Mouse (Mus musculus) cerebellum, adult 9-10 months (tissue): ENCODE results near the gene Apobec3.

Source experiments
- DNase-seq: peaks from one replicate; pipeline ENCODE4 v3.0.0; 2022

Gene Apobec3

DNA sequence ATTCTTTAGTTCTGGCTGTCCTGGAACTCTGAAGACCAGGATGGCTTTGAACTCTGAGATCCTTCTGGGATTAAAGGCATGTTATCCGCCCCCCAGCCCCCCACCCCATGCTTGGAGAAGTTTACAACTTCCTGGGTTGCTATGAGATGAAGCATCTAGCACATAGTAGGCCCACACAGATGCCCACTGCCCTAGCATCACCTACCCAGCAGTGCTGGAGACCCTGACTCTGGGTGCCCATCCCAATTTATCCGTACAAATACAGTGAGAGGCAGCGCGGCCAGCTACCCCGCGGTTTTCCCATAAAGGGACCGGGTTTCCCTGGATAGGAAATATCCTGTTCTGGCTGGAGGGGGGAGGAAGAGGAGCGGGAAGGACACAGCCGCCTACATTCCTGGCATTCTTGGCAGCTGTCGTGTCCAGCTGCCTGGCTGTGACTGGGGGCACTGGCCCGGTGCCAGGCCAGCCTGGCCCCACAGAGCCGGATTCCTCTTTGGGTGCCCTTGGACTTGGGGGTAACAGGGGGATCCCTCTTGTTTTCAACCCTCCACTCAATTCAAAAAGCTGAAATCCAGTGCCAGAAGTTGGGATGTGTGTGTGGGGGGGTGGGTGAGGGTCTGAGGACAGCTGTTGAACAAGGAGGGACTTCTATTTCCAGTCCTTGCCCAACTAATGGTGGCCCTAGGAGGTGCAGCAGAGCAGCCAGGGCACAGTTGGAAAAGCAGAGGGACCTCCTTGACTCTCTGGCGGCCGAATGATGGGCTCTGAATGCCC is 60.5 kb downstream of the Apobec3 start:
- DNase-seq: no peak

DNA sequence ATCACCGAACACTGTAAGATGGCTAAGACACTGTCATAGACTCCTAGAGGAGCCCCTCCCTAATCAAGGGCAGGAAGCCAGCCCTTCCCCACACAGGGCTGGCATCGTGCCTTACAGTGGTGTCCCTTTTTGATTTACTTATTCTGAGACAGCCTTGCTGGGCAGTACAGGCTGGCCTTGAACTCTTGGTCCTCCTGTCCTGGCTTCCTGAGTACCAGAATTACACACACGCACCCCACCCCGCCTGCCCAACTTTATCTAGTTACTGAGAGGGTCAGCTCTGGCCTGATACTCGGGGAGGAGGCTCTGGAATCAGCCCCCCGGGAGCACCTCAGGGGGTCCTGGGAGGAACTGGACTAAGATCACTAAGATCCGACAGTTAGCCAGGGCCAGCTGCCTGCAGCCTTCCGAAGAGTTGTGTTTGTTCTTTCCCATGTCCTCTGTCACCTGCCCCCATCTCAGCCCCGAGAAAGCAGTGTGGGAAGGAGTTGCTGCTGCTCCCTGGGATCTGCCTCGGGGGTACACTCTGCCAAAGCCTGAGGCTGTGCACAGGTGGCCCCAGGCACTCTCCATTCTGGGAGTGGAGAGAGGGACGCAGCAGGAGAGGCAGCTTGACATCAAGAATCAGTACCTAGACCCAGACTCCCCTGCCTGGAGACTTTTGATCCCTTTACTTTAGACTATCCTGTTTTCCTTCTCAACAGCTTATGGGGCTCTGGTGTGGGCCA is 61.2 kb downstream of the Apobec3 start:
- DNase-seq: no peak

DNA sequence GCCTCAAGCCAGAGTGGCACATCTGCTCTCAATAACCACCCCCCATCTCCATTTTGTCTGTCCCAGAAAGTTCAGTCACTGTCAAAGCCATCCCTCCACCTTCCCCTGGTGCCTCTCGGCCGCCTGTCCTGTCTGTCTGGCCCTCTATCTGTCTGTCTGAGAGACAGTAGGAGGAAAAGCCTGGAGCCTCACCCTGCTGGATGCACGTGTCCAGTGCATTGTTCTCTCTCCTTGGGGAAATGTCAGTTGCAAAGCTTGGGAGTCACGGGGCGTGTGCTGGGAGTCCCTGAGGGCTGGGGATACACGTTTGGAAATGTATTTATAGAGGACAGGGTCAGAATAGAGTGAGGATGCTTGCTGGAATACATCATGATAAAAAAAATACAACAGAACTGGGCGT is 62.0 kb downstream of the Apobec3 start:
- no peak for DNase-seq

DNA sequence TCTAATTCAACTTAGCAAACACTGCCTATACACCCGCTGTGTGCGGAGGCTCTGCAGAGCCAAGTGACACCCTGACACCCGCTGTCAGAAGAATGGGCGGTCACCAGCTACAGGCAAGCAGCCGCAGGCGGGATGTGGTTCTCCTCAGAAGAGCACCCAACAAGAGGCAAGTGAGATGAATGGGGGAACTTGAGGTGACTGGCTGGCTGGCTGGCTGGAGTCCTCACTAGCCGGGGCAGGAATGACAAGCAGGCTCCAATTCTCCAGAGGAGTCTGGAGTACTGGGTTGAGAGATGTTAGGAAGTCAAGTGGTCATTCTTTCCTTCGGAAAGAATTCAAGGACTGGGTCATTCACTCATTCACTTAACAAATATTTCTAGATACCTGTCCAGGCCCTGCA is 65.1 kb downstream of the Apobec3 start:
- no peak for DNase-seq

DNA sequence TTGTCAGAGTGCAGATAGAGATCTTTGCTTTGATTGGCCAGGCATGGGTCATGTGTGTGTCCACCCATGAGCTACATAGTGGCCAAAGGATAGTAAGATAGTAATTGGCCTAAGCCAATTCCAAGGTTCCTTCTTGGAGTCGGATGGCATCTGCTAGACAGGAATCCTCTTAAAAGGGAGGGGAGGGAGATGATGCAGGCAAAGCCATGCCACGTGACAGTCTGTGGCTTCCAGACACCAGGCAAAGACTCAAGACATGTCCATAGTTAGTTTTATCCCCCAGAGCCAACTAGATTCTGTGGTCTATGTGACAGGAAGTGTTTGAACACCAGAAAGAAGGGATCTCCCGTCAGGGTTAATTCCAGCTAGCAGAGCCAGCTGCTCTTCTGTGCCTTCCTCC is 67.0 kb downstream of the Apobec3 start:
- DNase-seq: no peak

DNA sequence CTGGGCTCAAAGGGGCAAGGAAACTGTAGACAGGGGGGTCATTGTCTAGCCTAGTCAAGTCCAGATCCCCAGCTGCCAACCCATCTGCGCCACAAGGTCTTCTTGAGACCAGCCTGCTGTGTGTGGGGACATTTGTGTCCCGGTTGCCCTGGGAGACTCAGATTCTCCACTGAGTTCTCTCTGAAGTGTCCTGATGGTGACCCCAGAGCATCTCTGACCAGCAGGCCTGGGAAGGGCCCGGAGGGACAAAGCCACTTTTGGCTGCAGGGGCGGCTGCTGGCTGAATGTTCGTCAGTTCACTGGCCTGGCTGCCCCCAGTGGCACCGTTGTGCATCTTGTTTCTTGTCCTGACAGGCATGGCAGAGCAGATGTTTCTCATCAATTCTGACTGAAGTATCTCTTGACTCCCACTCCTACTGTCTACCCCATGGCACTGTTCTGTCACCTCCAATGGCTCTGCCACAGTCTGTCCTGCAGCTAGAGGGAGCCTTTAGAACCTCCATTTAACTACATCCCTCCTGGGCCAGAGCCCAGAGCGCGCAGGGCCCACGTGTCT is 70.0 kb downstream of the Apobec3 start:
- DNase-seq: no peak

DNA sequence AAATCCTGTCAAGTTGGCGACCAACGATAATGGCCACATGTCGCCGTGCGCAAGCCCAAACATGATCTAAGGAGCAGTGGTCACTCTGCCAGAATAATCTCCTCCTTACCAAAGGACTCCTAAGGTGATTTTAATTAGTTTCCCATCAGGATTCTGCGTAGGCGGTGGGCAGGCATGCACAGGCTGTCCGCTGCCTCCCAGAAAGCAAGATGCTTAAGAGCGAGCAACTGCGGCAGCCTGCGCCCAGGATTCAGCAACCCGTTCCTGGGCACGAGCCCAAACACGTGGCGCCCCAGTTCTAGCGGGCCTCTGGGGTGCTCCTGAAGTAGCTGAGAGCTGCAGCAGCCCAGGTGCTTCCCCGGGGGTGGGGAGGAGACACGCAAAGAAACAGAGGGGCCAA is 71.2 kb downstream of the Apobec3 start:
- DNase-seq: peak; percentile 88

DNA sequence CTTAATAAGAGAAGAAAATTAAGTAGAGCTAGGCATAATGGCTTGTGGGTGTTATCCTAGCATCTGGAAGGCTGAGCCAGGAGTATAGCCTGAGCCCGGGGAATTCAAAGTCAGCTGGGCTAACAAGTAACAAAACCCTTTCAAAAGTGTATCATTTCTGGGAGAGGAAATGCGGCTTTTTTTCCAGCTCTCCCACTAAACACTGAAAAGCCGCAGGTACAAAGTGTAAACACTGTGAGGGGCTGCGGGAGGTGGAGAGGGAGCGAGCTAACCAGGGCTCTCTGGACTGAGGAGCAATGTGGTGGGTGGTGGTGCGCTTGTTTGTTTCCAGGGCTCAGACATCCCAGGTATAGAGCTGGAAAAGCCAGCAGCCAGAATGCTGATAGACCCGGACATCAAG is 72.9 kb downstream of the Apobec3 start:
- DNase-seq: no peak
